Mouse (Mus musculus) MEL (cell line): ENCODE measurements at regions not wholly inside any gene's neighbourhood (a gene's known extent, or its start where the extent isn't known, plus 50 kb on each side); places are given as distances from the start of the nearest gene placed in this dataset.

Experiments
- DNase-seq: peaks from one replicate; pipeline ENCODE4 v3.0.0; 2011; ENCODE audit warnings: low read depth, low spot score
- H3K27ac ChIP-seq: 2 replicates; pipeline ENCODE4 v1.5.1; 2012; ENCODE audit warnings: low read depth, mild to moderate bottlenecking, control low read depth, low read length, moderate library complexity; ENCODE audit not compliant: control insufficient read depth
- H3K27me3 ChIP-seq, 2 experiments: fragments of 150-350 bp in 1 of 2; sonication (generic) in 1 of 2; 2 replicates each; pipeline ENCODE4 v1.6.1; 2012; ENCODE audit warnings: low read length in 2 of 2, mild to moderate bottlenecking in 2 of 2, improper control_type of control experiment in 1 of 2, moderate library complexity in 1 of 2; ENCODE audit not compliant: insufficient read depth in 2 of 2, control insufficient read depth in 1 of 2
- H3K36me3 ChIP-seq, 2 experiments: 2 replicates each; pipeline ENCODE4 v1.6.1; 2012 to 2014; ENCODE audit warnings: low read length in 2 of 2, improper control_type of control experiment in 1 of 2, inconsistent platforms in 1 of 2, mild to moderate bottlenecking in 1 of 2; ENCODE audit not compliant: insufficient read depth in 2 of 2, control insufficient read depth in 1 of 2
- H3K4me1 ChIP-seq, 2 experiments: fragments of 150-350 bp in 1 of 2; sonication (generic) in 1 of 2; 2 replicates each; pipeline ENCODE4 v1.6.1; 2012; ENCODE audit warnings: low read length in 2 of 2, improper control_type of control experiment in 1 of 2, mild to moderate bottlenecking in 1 of 2; ENCODE audit not compliant: insufficient read depth in 2 of 2, control insufficient read depth in 1 of 2
- H3K4me3 ChIP-seq, 2 experiments: fragments of 150-350 bp in 1 of 2; sonication (generic) in 1 of 2; 2 replicates each; pipeline ENCODE4 v1.5.1; 2012; ENCODE audit warnings: low read depth in 2 of 2, low read length in 2 of 2, mild to moderate bottlenecking in 2 of 2, moderate library complexity in 2 of 2, control low read depth in 1 of 2, improper control_type of control experiment in 1 of 2; ENCODE audit not compliant: control insufficient read depth in 1 of 2, insufficient read depth in 1 of 2
- H3K79me2 ChIP-seq: 2 replicates; pipeline ENCODE4 v1.6.1; 2012; ENCODE audit warnings: mild to moderate bottlenecking, low read length, moderate library complexity; ENCODE audit not compliant: control insufficient read depth, poor library complexity, insufficient read depth
- H3K9ac ChIP-seq: 2 replicates; pipeline ENCODE4 v1.6.1; 2012; ENCODE audit warnings: low read depth, mild to moderate bottlenecking, control low read depth, low read length, moderate library complexity; ENCODE audit not compliant: control insufficient read depth, poor library complexity, severe bottlenecking
- H3K9me3 ChIP-seq: fragments of 150-350 bp; sonication (generic); replicated peaks from 2 replicates; pipeline ENCODE4 v1.6.1; 2012; ENCODE audit warnings: mild to moderate bottlenecking, low read length, improper control_type of control experiment, moderate library complexity; ENCODE audit not compliant: insufficient read depth
- CHD2 ChIP-seq: IDR thresholded peaks from 2 replicates; pipeline ENCODE4 v1.6.1; 2011; ENCODE audit warnings: low read length, improper control_type of control experiment
- CTCF ChIP-seq, 3 experiments: IDR thresholded peaks in 2 of 3; conservative IDR thresholded peaks in 1 of 3; 2 replicates each; pipeline ENCODE4 v1.5.1; 2011 to 2012; ENCODE audit warnings: low read length in 3 of 3, low read depth in 2 of 3, mild to moderate bottlenecking in 2 of 3, improper control_type of control experiment in 1 of 3, inconsistent platforms in 1 of 3, mixed read lengths in 1 of 3, moderate library complexity in 1 of 3; ENCODE audit not compliant: control insufficient read depth in 1 of 3, insufficient read depth in 1 of 3, poor library complexity in 1 of 3, severe bottlenecking in 1 of 3
- E2F4 ChIP-seq: IDR thresholded peaks from 2 replicates; pipeline ENCODE4 v1.6.1; 2011; ENCODE audit warnings: low read depth, low read length, improper control_type of control experiment, borderline replicate concordance
- ETS1 ChIP-seq: IDR thresholded peaks from 2 replicates; pipeline ENCODE4 v1.6.1; 2012; ENCODE audit warnings: low read depth, mild to moderate bottlenecking, inconsistent platforms, low read length, improper control_type of control experiment, moderate library complexity
- GABPA ChIP-seq: IDR thresholded peaks from 2 replicates; pipeline ENCODE4 v1.6.1; 2012; ENCODE audit warnings: low read depth, mild to moderate bottlenecking, inconsistent platforms, low read length, improper control_type of control experiment, moderate library complexity
- HCFC1 ChIP-seq: IDR thresholded peaks from 2 replicates; pipeline ENCODE4 v1.6.1; 2012; ENCODE audit warnings: low read depth, mild to moderate bottlenecking, inconsistent platforms, low read length, improper control_type of control experiment, moderate library complexity
- JUND ChIP-seq: IDR thresholded peaks from 2 replicates; pipeline ENCODE4 v1.6.1; 2011; ENCODE audit warnings: low read depth, mild to moderate bottlenecking, improper control_type of control experiment, low read length
- MAFK ChIP-seq: IDR thresholded peaks from 2 replicates; pipeline ENCODE4 v1.6.1; 2011; ENCODE audit warnings: low read depth, mild to moderate bottlenecking, low read length, improper control_type of control experiment, borderline replicate concordance
- MAZ ChIP-seq: IDR thresholded peaks from 2 replicates; pipeline ENCODE4 v1.6.1; 2012; ENCODE audit warnings: low read depth, mild to moderate bottlenecking, inconsistent platforms, low read length, improper control_type of control experiment
- MXI1 ChIP-seq: IDR thresholded peaks from 2 replicates; pipeline ENCODE4 v1.6.1; 2011; ENCODE audit warnings: mild to moderate bottlenecking, low read depth, low read length, improper control_type of control experiment
- MYB ChIP-seq: IDR thresholded peaks from 2 replicates; pipeline ENCODE4 v1.6.1; 2011; ENCODE audit warnings: mild to moderate bottlenecking, low read depth, low read length, improper control_type of control experiment
- NELFE ChIP-seq: IDR thresholded peaks from 2 replicates; pipeline ENCODE4 v1.6.1; 2011; ENCODE audit warnings: low read depth, low read length, improper control_type of control experiment
- POLR2AphosphoS5 ChIP-seq: IDR thresholded peaks from 2 replicates; pipeline ENCODE4 v1.6.1; 2012; ENCODE audit warnings: low read depth, borderline replicate concordance, mild to moderate bottlenecking, inconsistent platforms, low read length, moderate library complexity, mixed read lengths
- RAD21 ChIP-seq: IDR thresholded peaks from 2 replicates; pipeline ENCODE4 v1.6.1; 2011; ENCODE audit warnings: mild to moderate bottlenecking, low read depth, low read length, improper control_type of control experiment
- RCOR1 ChIP-seq: IDR thresholded peaks from 2 replicates; pipeline ENCODE4 v1.6.1; 2012; ENCODE audit warnings: low read depth, mild to moderate bottlenecking, inconsistent platforms, low read length, improper control_type of control experiment
- SIN3A ChIP-seq: IDR thresholded peaks from 2 replicates; pipeline ENCODE4 v1.6.1; 2012; ENCODE audit warnings: low read length, improper control_type of control experiment, inconsistent platforms
- TCF12 ChIP-seq: IDR thresholded peaks from 2 replicates; pipeline ENCODE4 v1.6.1; 2014; ENCODE audit warnings: low read depth, mild to moderate bottlenecking, inconsistent platforms, low read length, improper control_type of control experiment, moderate library complexity
- UBTF ChIP-seq: IDR thresholded peaks from 2 replicates; pipeline ENCODE4 v1.6.1; 2012; ENCODE audit warnings: low read depth, mild to moderate bottlenecking, inconsistent platforms, low read length, improper control_type of control experiment, moderate library complexity, borderline replicate concordance; ENCODE audit not compliant: insufficient read depth
- USF1 ChIP-seq: IDR thresholded peaks from 2 replicates; pipeline ENCODE4 v1.6.1; 2014; ENCODE audit warnings: low read depth, mild to moderate bottlenecking, inconsistent platforms, low read length, improper control_type of control experiment, moderate library complexity
- ZKSCAN1 ChIP-seq: IDR thresholded peaks from 2 replicates; pipeline ENCODE4 v1.6.1; 2012; ENCODE audit warnings: low read depth, mild to moderate bottlenecking, inconsistent platforms, low read length, improper control_type of control experiment, moderate library complexity
- ZMIZ1 ChIP-seq: IDR thresholded peaks from 2 replicates; pipeline ENCODE4 v1.6.1; 2012; ENCODE audit warnings: low read depth, mild to moderate bottlenecking, inconsistent platforms, low read length, improper control_type of control experiment, moderate library complexity
- ZNF384 ChIP-seq: IDR thresholded peaks from 2 replicates; pipeline ENCODE4 v1.6.1; 2012; ENCODE audit warnings: low read depth, mild to moderate bottlenecking, inconsistent platforms, low read length, improper control_type of control experiment

DNA sequence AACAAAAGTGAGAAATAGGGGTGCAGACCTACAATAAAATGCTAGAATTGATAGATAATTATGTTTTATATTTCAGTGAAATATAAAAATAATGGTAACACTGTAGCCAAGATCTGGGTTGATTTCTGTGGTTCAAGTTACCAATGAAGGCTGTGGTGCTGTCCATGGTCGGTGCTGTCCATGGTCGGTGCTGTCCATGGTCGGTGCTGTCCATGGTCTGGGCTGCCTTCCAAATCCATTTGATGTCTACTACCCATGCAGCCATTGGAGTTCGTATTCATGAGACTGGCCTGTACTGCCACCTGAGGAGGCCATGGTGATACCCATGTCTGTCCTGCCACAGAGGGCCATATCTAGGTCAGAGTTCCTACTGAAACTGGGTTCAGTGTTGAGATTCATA is 1237.4 kb downstream of the Dnajb9 start:
- no peak overlapping the region for H3K27ac ChIP-seq
- H3K36me3 ChIP-seq, result no peaks in the 10 kb centered on the region
- DNase-seq, result peak; percentile 49
- H3K9me3 ChIP-seq, result no peaks in the 10 kb centered on the region
- TF ChIP-seq MXI1, result peak; percentile 93
- TF ChIP-seq ZKSCAN1, result no peak
- TF ChIP-seq SIN3A, result peak; percentile 100
- no peaks in the 10 kb centered on the region for H3K4me1 ChIP-seq
- H3K27me3 ChIP-seq, result no peaks in the 10 kb centered on the region
- H3K79me2 ChIP-seq, result no peaks in the 10 kb centered on the region
- no peak overlapping the region for H3K9ac ChIP-seq
- no peak overlapping the region for H3K4me3 ChIP-seq

DNA sequence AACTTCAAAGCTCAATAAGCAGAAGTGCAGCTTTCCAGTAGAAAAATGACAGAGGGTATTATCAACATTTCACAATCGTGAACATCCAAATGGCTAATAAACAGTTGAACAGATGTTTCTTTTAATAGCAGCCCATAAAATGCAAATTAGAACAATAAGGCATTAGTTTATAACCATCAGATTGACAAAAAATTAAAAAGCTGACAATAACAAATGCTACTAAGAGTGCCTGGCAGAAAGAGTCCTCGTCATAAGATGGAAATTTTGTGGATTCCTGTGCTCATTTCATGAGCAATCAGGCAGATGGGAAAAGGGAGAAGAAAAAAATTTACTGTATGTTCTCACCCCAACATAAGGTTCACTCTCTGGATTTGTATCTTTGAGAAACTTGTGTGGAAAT is 1248.6 kb downstream of the Dnajb9 start:
- TF ChIP-seq GABPA (no peak), RCOR1 (no peak), ZMIZ1 (no peak), MAZ (no peak), NELFE (no peak)
- H3K27me3 ChIP-seq, result no peaks in the 10 kb centered on the region

GRCm38 (mm10) chr12:42947961-42948360 is 1262.2 kb downstream of the Dnajb9 start:
- Histone ChIP-seq H3K27ac (no peak overlapping the region), H3K9me3 (no peaks in the 10 kb centered on the region), H3K27me3 (no peaks in the 10 kb centered on the region), H3K36me3 (no peaks in the 10 kb centered on the region), H3K4me3 (no peak overlapping the region), H3K4me1 (no peaks in the 10 kb centered on the region), H3K79me2 (no peaks in the 10 kb centered on the region), H3K9ac (no peak overlapping the region)
- TF ChIP-seq MXI1 (no peak), TCF12 (no peak), POLR2AphosphoS5 (no peak), USF1 (no peak), MYB (no peak), E2F4 (no peak), RCOR1 (no peak), MAZ (no peak), ETS1 (no peak), HCFC1 (no peak), ZNF384 (no peak), CTCF (IDR thresholded peaks at IDR 0.05 in 2 of 3, conservative IDR thresholded peaks at IDR 0.05 in 1 of 3; ENCODE audit: control insufficient read depth in 1 of 3, insufficient read depth in 1 of 3, low read depth in 2 of 3, low read length in 3 of 3, poor library complexity in 1 of 3, severe bottlenecking in 1 of 3) (no peak), ZMIZ1 (no peak), RAD21 (no peak), UBTF (no peak), MAFK (no peak), NELFE (no peak), JUND (no peak), CHD2 (no peak)
- no peak for DNase-seq

More for the DNA sequence above, 1248.6 kb downstream of the Dnajb9 start:
- Histone ChIP-seq H3K4me3 (no peak overlapping the region), H3K9me3 (no peaks in the 10 kb centered on the region), H3K79me2 (no peaks in the 10 kb centered on the region), H3K27ac (no peak overlapping the region), H3K36me3 (no peaks in the 10 kb centered on the region), H3K9ac (no peak overlapping the region), H3K4me1 (no peaks in the 10 kb centered on the region)
- DNase-seq, result no peak
